17 mouse cellular contexts compared by ENCODE assay signal in the genomic region with DNA sequence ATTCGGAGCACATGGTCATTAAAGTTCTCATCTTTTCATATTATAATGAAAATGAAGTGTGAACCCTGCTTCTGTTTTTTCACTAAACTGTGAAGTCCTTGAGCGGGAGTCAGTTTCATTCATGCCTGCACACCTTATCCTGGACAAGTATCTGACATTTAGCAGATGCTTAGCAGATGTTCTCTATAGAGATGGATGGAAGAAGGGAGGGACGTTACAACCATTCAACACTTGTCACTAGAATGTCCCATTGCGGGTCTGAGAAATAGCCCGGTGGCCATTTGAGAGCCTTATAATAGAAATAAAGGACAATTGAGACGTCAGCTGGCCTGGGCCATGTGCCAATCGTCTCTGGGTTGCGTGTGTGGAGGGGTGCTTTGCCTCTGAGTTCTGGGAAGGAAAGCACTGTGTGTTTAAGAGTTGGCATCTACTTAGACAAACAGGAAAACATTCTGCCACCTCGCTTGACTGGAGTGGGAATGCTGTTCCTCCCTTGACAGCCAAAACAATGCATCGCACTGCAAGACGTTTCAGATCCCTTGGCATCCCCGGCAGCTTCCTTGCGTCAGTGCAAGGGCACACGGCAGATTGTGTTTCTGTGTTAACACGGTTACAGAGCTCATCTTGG. TPM values are rescaled to one million over a fixed set of nuclear protein-coding genes. Genes with fewer than 3 reads are reported as not detected.
DNase-seq lines count a peak whose midpoint lies in the region; ATAC-seq lines count a peak whose summit lies in the region.
"Had no signal": no experiment of that assay in that cellular context is flagged by ENCODE, and none has a peak within 500 bp of the region (broad histone marks: within the 10 kb centered on the region; RNA-seq: fewer than 3 reads in every experiment).

No protein-coding gene starts in this region.

- 68% methylated on average over 15 of the region's 15 CpGs for WGBS in midbrain, embryonic 12.5 days
- 44% methylated on average over 15 of the region's 15 CpGs for WGBS in midbrain, embryonic 16.5 days
- 22% methylated on average over 15 of the region's 15 CpGs for WGBS in forebrain, embryonic 15.5 days

- H3K4me1 ChIP-seq in midbrain, embryonic 12.5 days, result 0 out of 2 replicates have a peak, but pooled peaks cover 6% of the 10 kb centered on the region
- no peaks in the 10 kb centered on the region for H3K4me1 ChIP-seq in midbrain, embryonic 16.5 days (ENCODE audit: control insufficient read depth, insufficient read depth, low read length)
- H3K4me1 ChIP-seq in forebrain, embryonic 15.5 days, result peaks cover 23% of the 10 kb centered on the region
- H3K4me1 ChIP-seq: heart, embryonic 15.5 days had no signal

- H3K4me3 ChIP-seq in midbrain, embryonic 12.5 days, result no peak overlapping the region
- H3K4me3 ChIP-seq in midbrain, embryonic 16.5 days (ENCODE audit: low read depth, low read length), result no peak overlapping the region
- H3K4me3 ChIP-seq in forebrain, embryonic 15.5 days, result no peak overlapping the region
- H3K4me3 ChIP-seq: gastrocnemius, adult 2 months; heart, embryonic 15.5 days; liver, embryonic 13.5 days; stomach, embryonic 15.5 days had no signal

- H3K27ac ChIP-seq in midbrain, embryonic 12.5 days (replicated peaks), result no peak overlapping the region
- H3K27ac ChIP-seq in midbrain, embryonic 16.5 days (ENCODE audit: low read length), result no peak overlapping the region
- peak overlapping the region; percentile 33 for H3K27ac ChIP-seq in forebrain, embryonic 15.5 days (replicated peaks)
- H3K27ac ChIP-seq: gastrocnemius, adult 2 months; heart, embryonic 15.5 days; liver, embryonic 13.5 days; stomach, embryonic 15.5 days had no signal

- DNase-seq in heart, postnatal 4 days, result peak; percentile 16
- DNase-seq in heart, postnatal 25 days (ENCODE audit: low spot score), result no peak
- DNase-seq in brain, adult 2 months (ENCODE audit: low read depth, low spot score), result peak; percentile 20
- DNase-seq: adrenal gland, postnatal 10 days; gastrocnemius, adult 2 months; heart, adult 18-20 months; liver, embryonic 13.5 days; spleen, adult 18-20 months had no signal

- intact Hi-C loops in heart, postnatal 25 days (cut with DNase I), result no loop called here

- peak; percentile 19; the same call in 1 of the 2 replicates for ATAC-seq in midbrain, embryonic 12.5 days (ENCODE audit: low FRiP score, low read depth)
- ATAC-seq in midbrain, embryonic 16.5 days, result no peak
- peak; percentile 82 for ATAC-seq in forebrain, embryonic 15.5 days (replicated peaks)
- no peak for ATAC-seq in activated CD4-positive, CD25-positive, alpha-beta regulatory T cell, adult 4 months
- no peak for ATAC-seq in monocyte, adult 5-6 weeks (replicated peaks; ENCODE audit: insufficient number of reproducible peaks, low FRiP score, low TSS enrichment, poor library complexity, severe bottlenecking)

- no peak overlapping the region for H3K4me2 ChIP-seq in midbrain, embryonic 12.5 days (replicated peaks)
- no peak overlapping the region for H3K4me2 ChIP-seq in midbrain, embryonic 16.5 days (ENCODE audit: low read length)
- 0 out of 2 replicates have a peak overlapping the region, but pooled peaks have one; percentile 1 for H3K4me2 ChIP-seq in forebrain, embryonic 15.5 days (replicated peaks)
- H3K4me2 ChIP-seq: heart, embryonic 15.5 days; liver, embryonic 13.5 days; stomach, embryonic 15.5 days had no signal

- no peaks in the 10 kb centered on the region for H3K36me3 ChIP-seq in midbrain, embryonic 12.5 days
- no peaks in the 10 kb centered on the region for H3K36me3 ChIP-seq in midbrain, embryonic 16.5 days (ENCODE audit: control insufficient read depth, insufficient read depth, low read length)
- no peaks in the 10 kb centered on the region for H3K36me3 ChIP-seq in forebrain, embryonic 15.5 days
- H3K36me3 ChIP-seq: heart, embryonic 15.5 days; liver, embryonic 13.5 days; stomach, embryonic 15.5 days had no signal

- H3K9ac ChIP-seq in midbrain, embryonic 12.5 days (replicated peaks), result no peak overlapping the region
- H3K9ac ChIP-seq in midbrain, embryonic 16.5 days (ENCODE audit: low read depth, low read length), result no peak overlapping the region
- no peak overlapping the region for H3K9ac ChIP-seq in forebrain, embryonic 15.5 days (replicated peaks)
- H3K9ac ChIP-seq: heart, embryonic 15.5 days; liver, embryonic 13.5 days; stomach, embryonic 15.5 days had no signal

- no peaks in the 10 kb centered on the region for H3K27me3 ChIP-seq in midbrain, embryonic 12.5 days
- no peaks in the 10 kb centered on the region for H3K27me3 ChIP-seq in midbrain, embryonic 16.5 days (ENCODE audit: control insufficient read depth, insufficient read depth, low read depth, low read length)
- H3K27me3 ChIP-seq in forebrain, embryonic 15.5 days, result no peaks in the 10 kb centered on the region
- H3K27me3 ChIP-seq: heart, embryonic 15.5 days; liver, embryonic 13.5 days; stomach, embryonic 15.5 days had no signal

- H3K9me3 ChIP-seq in midbrain, embryonic 12.5 days, result no peaks in the 10 kb centered on the region
- H3K9me3 ChIP-seq in midbrain, embryonic 16.5 days (replicated peaks; ENCODE audit: control insufficient read depth, low read length, poor library complexity, severe bottlenecking), result no peaks in the 10 kb centered on the region
- H3K9me3 ChIP-seq in forebrain, embryonic 15.5 days, result no peaks in the 10 kb centered on the region
- H3K9me3 ChIP-seq: heart, embryonic 15.5 days; liver, embryonic 13.5 days; stomach, embryonic 15.5 days had no signal

RNA-seq across cellular contexts. Expression of gene Tacr1, which starts 56.7 kb away (rescaled TPM):
- total RNA-seq in heart, postnatal 4 days (2021), result under 1 TPM in 1 of 2 experiments, not detected in 1; 0.12 TPM
- total RNA-seq in heart, postnatal 25 days (2021), result under 1 TPM in 1 of 2 experiments, not detected in 1; 0.06 TPM
- 1.5 and 2.9 TPM in 2 replicates for polyA plus RNA-seq in midbrain, embryonic 12.5 days (2016; fragmentation: Nextera tagmentation; extraction: Ambion mirVana)
- polyA plus RNA-seq in midbrain, embryonic 16.5 days (2015; fragmentation: Nextera tagmentation; extraction: Ambion mirVana), result 3.2 and 3.5 TPM in 2 replicates
- 1.1 and 1.2 TPM in 2 replicates for polyA plus RNA-seq in forebrain, embryonic 15.5 days (2015; fragmentation: Nextera tagmentation; extraction: Ambion mirVana)
- polyA plus RNA-seq in activated CD4-positive, CD25-positive, alpha-beta regulatory T cell, adult 4 months (2017; shearing (Covaris generic)), result not detected
- total RNA-seq in monocyte, adult 5-6 weeks (2017), result not detected in 3 replicates
- total RNA-seq: ES-E14; gastrocnemius, adult 2 months; megakaryocyte progenitor cell, adult 5-6 weeks had no signal
- polyA plus RNA-seq: liver, embryonic 13.5 days had no signal

Comparison
In these comparisons a context has a peak if more than half of its experiments do, and no peak if none do; other contexts are left out.
1. ATAC-seq: peak in midbrain, embryonic 12.5 days (single experiment) and forebrain, embryonic 15.5 days (single experiment); none in midbrain, embryonic 16.5 days (single experiment), activated CD4-positive, CD25-positive, alpha-beta regulatory T cell, adult 4 months (single experiment) and monocyte, adult 5-6 weeks (single experiment).